Mouse (Mus musculus) embryonic facial prominence, embryonic 11.5 days (tissue): Measurements from ENCODE around the gene Ccdc96. TPM values are rescaled to one million over a fixed set of nuclear protein-coding genes. Genes with fewer than 3 reads are reported as not detected.

Experiments
- ATAC-seq: fragments of 200-750 bp; cut with Nextera tagmentation; replicated peaks from 2 replicates; pipeline ENCODE4 v1.8.0; 2017; ENCODE audit warnings: low read depth; ENCODE audit not compliant: insufficient number of reproducible peaks, low FRiP score, low TSS enrichment
- DNase-seq: peaks from one replicate; pipeline ENCODE4 v3.0.0-alpha.2; 2015; ENCODE audit warnings: low spot score
- H3K27ac ChIP-seq: fragments of 300-500 bp; sonication (generic); replicated peaks from 2 replicates; pipeline ENCODE4 v1.5.1; 2014; ENCODE audit warnings: mild to moderate bottlenecking, low read depth, low read length, control low read depth
- H3K27me3 ChIP-seq: fragments of 300-500 bp; sonication (generic); 2 replicates; pipeline ENCODE4 v1.6.1; 2014; ENCODE audit warnings: mild to moderate bottlenecking, low read length, moderate library complexity, mixed read lengths; ENCODE audit not compliant: control insufficient read depth, insufficient read depth
- H3K36me3 ChIP-seq: fragments of 300-500 bp; sonication (generic); replicated peaks from 2 replicates; pipeline ENCODE4 v1.6.1; 2014; ENCODE audit warnings: low read depth, mild to moderate bottlenecking, low read length, moderate library complexity, mixed read lengths; ENCODE audit not compliant: control insufficient read depth, insufficient read depth
- H3K4me1 ChIP-seq: fragments of 300-500 bp; sonication (generic); 2 replicates; pipeline ENCODE4 v1.6.1; 2014; ENCODE audit warnings: low read length, mixed read lengths; ENCODE audit not compliant: control insufficient read depth, insufficient read depth
- H3K4me2 ChIP-seq: fragments of 300-500 bp; sonication (generic); 2 replicates; pipeline ENCODE4 v1.6.1; 2014; ENCODE audit warnings: low read depth, mild to moderate bottlenecking, control low read depth, low read length, moderate library complexity
- H3K4me3 ChIP-seq: fragments of 300-500 bp; sonication (generic); 2 replicates; pipeline ENCODE4 v1.5.1; 2014; ENCODE audit warnings: low read depth, low read length, control low read depth
- H3K9ac ChIP-seq: fragments of 300-500 bp; sonication (generic); replicated peaks from 2 replicates; pipeline ENCODE4 v1.6.1; 2014; ENCODE audit warnings: mild to moderate bottlenecking, control low read depth, low read length
- H3K9me3 ChIP-seq: fragments of 300-500 bp; sonication (generic); replicated peaks from 2 replicates; pipeline ENCODE4 v1.6.1; 2016; ENCODE audit warnings: mild to moderate bottlenecking, low read length, inconsistent platforms, mixed read lengths; ENCODE audit not compliant: control insufficient read depth
- WGBS: fragments of 180-500 bp; shearing (Covaris S2); extraction: QIAGEN DNeasy Blood & Tissue Kit; methylation state at CpG from one replicate; pipeline ENCODE4 v1.1.7; 2014; 5-methylcytosine and 5-hydroxymethylcytosine counted together
- polyA plus RNA-seq: library from polyadenylated mRNA; unstranded; fragments of >200 nt; fragmentation: Nextera tagmentation; extraction: Ambion mirVana; gene quantifications from 2 replicates; pipeline ENCODE4 v1.2.1, GENCODE M21; 2014

Ccdc96 gene
- 0.74 and 1.1 TPM in 2 replicates for polyA plus RNA-seq

DNA sequence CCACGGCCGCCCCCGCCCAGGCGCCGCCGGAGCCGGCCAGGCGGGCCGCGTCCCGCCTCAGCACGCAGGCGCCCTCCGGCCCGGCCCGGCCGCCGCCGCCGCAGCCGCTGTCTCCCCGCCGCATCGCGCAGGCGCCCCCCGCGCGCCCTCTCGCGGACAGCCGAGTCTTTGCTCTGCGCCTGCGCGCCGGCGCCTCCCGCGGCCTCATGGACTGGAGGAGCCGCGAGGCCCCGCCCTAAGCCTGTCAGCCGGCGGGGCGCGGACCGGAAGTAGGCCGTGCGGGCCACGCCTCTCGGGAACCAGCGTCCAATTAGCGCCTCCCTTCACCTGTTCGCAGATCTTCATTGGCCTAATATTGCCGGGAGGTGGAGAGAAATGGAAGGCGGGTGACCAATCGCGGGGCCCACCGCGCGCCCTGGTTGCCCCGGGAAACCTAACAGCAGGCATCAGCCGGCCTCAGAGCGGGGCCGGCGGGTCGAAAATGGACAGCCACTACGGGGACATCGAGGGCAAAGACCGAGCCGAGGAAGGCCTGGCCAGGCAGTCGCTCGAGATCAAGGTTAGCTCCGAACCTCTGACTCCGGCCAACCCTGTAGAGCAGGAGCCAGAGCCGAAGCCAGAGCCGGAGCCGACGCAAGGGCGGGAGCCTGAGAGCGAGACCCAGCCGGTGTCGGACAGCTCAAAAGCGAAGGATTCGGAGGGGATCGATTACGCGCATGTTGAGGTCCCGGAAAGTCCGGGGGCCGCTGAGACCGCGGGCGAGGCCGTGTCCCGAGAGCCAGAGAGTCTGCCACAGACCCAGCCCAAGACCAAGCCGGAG, at the start of gene Ccdc96, which contains the start of gene Tada2b:
TSS of gene Ccdc96 (plus strand) at position 418 of the 820 bp plus-strand sequence.
TSS of gene Tada2b (minus strand) at position 115 of the 820 bp plus-strand sequence.
- Histone ChIP-seq H3K4me3 (peak within 1 kb of the TSS; percentile 85), H3K4me1 (no peaks in the 10 kb centered on the region; the same call in none of the 2 replicates), H3K36me3 (no peaks in the 10 kb centered on the region; the same call in 1 of the 2 replicates), H3K27ac (no peak within 1 kb of the TSS), H3K9ac (peak within 1 kb of the TSS; percentile 86), H3K4me2 (peak within 1 kb of the TSS; percentile 84), H3K27me3 (peaks cover 3% of the 10 kb centered on the region; the same call in 1 of the 2 replicates), H3K9me3 (no peaks in the 10 kb centered on the region)
- WGBS: under 1% methylated on average over 73 of the region's 97 CpGs
- peak; percentile 95 for ATAC-seq
- DNase-seq: peak; percentile 98

DNA sequence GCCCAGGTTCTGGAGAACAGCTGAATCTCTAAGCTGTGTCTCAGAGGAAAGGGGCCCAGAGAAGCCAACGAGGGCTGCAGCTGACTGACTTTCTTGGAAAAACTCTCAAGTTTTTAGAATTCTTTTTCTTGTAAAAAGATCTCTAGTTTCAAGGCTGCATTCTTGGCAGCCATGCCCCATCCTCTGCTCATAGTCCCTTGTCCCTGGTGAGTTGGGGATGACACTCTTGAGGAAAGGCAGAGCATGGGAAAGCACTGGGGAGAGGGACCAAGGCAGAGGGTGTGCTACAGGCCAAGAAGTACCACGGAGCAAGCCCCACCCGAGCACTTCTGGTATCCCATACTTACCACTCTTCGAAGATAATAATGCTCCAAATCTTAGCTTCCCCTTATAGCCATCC, 47.5 kb upstream of the Ccdc96 start:
- WGBS: 81% methylated on average over 4 of the region's 4 CpGs
- H3K9ac ChIP-seq: no peak overlapping the region
- no peak overlapping the region for H3K4me3 ChIP-seq
- H3K27me3 ChIP-seq: no peaks in the 10 kb centered on the region
- no peak overlapping the region for H3K27ac ChIP-seq
- H3K4me1 ChIP-seq: no peaks in the 10 kb centered on the region
- ATAC-seq (no peak), DNase-seq (no peak)
- H3K36me3 ChIP-seq: no peaks in the 10 kb centered on the region
- H3K9me3 ChIP-seq: no peaks in the 10 kb centered on the region
- H3K4me2 ChIP-seq: no peak overlapping the region

GRCm38 (mm10) chr5:36440741-36441140, 43.6 kb upstream of the Ccdc96 start:
- H3K27me3 ChIP-seq: no peaks in the 10 kb centered on the region
- DNase-seq: no peak
- no peak overlapping the region for H3K9ac ChIP-seq
- H3K4me1 ChIP-seq: no peaks in the 10 kb centered on the region
- H3K4me3 ChIP-seq: no peak overlapping the region
- no peak overlapping the region for H3K27ac ChIP-seq
- H3K36me3 ChIP-seq: no peaks in the 10 kb centered on the region
- H3K4me2 ChIP-seq: no peak overlapping the region
- no peak for ATAC-seq
- WGBS: 67% methylated on average over 3 of the region's 3 CpGs
- H3K9me3 ChIP-seq: no peaks in the 10 kb centered on the region; the same call in 1 of the 2 replicates

DNA sequence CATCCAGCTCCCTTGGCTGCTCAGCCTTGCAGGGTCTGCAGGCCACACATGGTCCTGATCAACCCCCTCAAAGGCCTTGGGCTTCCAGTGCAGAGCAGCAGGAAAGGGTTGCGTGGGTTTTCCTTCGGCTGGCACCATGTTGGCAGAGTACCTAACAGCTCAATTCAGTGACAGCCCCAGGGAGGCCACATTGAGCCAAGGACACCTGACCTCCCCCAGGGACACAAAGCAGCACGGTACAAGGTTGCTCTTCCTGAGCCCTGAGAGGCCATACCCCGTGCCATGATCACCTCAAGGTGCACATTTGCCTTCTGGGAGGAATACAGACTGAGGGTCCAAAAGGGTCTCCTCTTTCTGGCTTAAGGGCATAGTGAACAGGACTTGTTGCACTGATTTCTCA, 39.8 kb upstream of the Ccdc96 start:
- H3K4me3 ChIP-seq: no peak overlapping the region
- no peaks in the 10 kb centered on the region for H3K36me3 ChIP-seq
- no peak for ATAC-seq
- DNase-seq: no peak
- no peaks in the 10 kb centered on the region for H3K27me3 ChIP-seq
- H3K9ac ChIP-seq: no peak overlapping the region
- WGBS: 47% methylated on average over 4 of the region's 4 CpGs
- H3K4me1 ChIP-seq: no peaks in the 10 kb centered on the region
- H3K4me2 ChIP-seq: no peak overlapping the region
- H3K27ac ChIP-seq: no peak overlapping the region
- no peaks in the 10 kb centered on the region; the same call in 1 of the 2 replicates for H3K9me3 ChIP-seq

- Histone ChIP-seq H3K36me3 (no peaks in the 10 kb centered on the region), H3K4me1 (no peaks in the 10 kb centered on the region), H3K4me3 (no peak overlapping the region), H3K27me3 (no peaks in the 10 kb centered on the region), H3K9me3 (no peaks in the 10 kb centered on the region; the same call in 1 of the 2 replicates), H3K27ac (no peak overlapping the region), H3K4me2 (no peak overlapping the region), H3K9ac (no peak overlapping the region)
- no peak for DNase-seq
- ATAC-seq: no peak
- 28% methylated on average over 8 of the region's 8 CpGs for WGBS
Measured at GRCm38 (mm10) chr5:36445028-36445427, 39.4 kb upstream of the Ccdc96 start.

DNA sequence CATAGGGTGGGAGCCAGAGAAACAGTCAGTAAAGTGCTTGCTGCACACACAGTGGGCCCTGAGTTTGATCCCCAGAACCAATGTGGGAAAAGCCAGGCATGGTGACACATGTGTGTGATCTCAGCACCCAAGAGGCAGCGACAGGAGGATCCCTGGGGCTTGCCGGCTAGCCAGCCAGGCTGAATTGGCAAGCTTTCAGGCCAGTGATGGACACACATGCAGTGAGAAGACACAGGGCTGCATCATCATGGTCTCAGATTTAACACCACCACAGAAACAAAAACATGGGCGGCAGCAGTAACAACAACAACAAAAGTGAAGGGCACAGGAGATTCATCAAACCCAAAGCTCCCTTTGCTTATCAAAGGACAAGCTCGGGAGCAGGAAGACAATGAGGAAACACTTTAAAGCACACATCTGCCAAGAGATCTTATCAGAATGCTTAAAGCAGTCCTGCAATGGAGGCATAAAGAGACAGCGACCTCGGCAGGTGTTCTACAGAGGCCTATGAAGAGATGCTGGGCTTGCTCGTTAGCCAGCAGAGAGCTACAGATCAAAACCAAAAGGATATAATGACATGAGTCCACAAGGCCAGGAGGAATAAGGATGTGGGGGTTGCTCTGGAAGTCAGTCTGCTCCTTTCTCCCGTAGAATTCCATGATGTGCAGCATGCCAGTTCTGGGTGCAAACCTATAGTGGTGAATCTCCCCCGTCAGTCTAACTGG, 38.1 kb upstream of the Ccdc96 start:
- Histone ChIP-seq H3K27ac (no peak overlapping the region), H3K4me2 (no peak overlapping the region), H3K4me3 (no peak overlapping the region), H3K36me3 (no peaks in the 10 kb centered on the region), H3K9ac (no peak overlapping the region), H3K27me3 (no peaks in the 10 kb centered on the region), H3K4me1 (no peaks in the 10 kb centered on the region), H3K9me3 (no peaks in the 10 kb centered on the region; the same call in 1 of the 2 replicates)
- WGBS: 51% methylated on average over 9 of the region's 9 CpGs
- DNase-seq (no peak), ATAC-seq (no peak)

DNA sequence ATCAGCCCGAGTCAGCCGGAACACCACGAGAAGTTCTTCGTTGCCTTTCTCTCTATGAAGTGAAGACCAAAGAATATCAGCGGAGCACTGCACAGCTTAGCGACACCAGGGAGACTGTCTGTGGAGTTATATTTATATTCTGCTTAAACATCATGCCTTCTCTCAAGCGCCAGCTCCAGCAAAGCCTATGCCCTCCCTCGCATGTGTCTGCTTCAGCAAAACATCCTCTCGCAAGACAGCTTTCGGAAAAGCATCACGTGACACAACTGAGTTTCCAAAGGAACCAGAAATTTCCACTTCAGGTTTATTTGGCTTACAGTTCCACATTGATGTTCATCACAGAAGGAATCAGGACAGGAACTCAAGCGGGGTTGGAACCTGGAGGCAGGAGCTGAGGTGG, 36.5 kb upstream of the Ccdc96 start:
- DNase-seq: no peak
- Histone ChIP-seq H3K36me3 (no peaks in the 10 kb centered on the region), H3K9ac (no peak overlapping the region), H3K9me3 (no peaks in the 10 kb centered on the region; the same call in 1 of the 2 replicates), H3K4me1 (no peaks in the 10 kb centered on the region), H3K4me3 (no peak overlapping the region), H3K27me3 (no peaks in the 10 kb centered on the region), H3K4me2 (no peak overlapping the region), H3K27ac (no peak overlapping the region)
- WGBS: 94% methylated on average over 12 of the region's 12 CpGs
- ATAC-seq: no peak
